Mouse (Mus musculus): ENCODE measurements at regions not wholly inside any gene's neighbourhood (a gene's known extent, or its start where the extent isn't known, plus 50 kb on each side); places are given as distances from the start of the nearest gene placed in this dataset.

- H3K4me2 ChIP-seq (replicated peaks), result no peak overlapping the region
- no peaks in the 10 kb centered on the region for H3K36me3 ChIP-seq
- no peaks in the 10 kb centered on the region for H3K27me3 ChIP-seq
- H3K9ac ChIP-seq, result no peak overlapping the region
- H3K9me3 ChIP-seq (replicated peaks), result no peaks in the 10 kb centered on the region
- no peak overlapping the region for H3K4me3 ChIP-seq
- no peak; the same call in 1 of the 2 replicates for ATAC-seq (ENCODE audit: low FRiP score)
- H3K27ac ChIP-seq, result no peak overlapping the region
- no peaks in the 10 kb centered on the region for H3K4me1 ChIP-seq
- 49% methylated on average over 4 of the region's 4 CpGs for WGBS
These were observed 1104.9 kb downstream of the Pcdh7 start for GRCm38 (mm10) chr5:58822704-58823103.

DNA sequence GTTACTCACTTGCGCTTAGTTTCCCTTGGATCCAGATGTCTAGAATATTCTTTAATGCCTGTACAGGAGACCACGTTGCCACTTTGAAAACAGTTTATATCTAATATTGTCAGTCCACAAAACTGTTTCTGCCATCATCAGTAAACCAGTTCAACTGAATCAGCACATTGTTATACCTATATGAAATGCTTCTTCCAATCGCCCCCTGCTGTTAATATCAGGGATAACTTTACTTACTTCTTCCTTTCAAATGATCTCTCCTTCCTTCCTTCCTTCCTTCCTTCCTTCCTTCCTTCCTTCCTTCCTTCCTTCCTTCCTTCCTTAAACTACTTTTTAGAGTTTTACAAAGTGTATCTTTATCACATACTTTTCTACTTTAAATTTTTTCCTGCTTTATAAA lies 1108.2 kb downstream of the Pcdh7 start:
- H3K4me1 ChIP-seq, result no peaks in the 10 kb centered on the region
- no peaks in the 10 kb centered on the region for H3K27me3 ChIP-seq
- no peak overlapping the region for H3K27ac ChIP-seq
- H3K9me3 ChIP-seq (replicated peaks), result no peaks in the 10 kb centered on the region
- WGBS, result 55% methylated on average over 3 of the region's 3 CpGs
- no peak overlapping the region for H3K4me3 ChIP-seq
- no peaks in the 10 kb centered on the region for H3K36me3 ChIP-seq
- ATAC-seq (ENCODE audit: low FRiP score), result no peak
- H3K9ac ChIP-seq, result no peak overlapping the region
- no peak overlapping the region for H3K4me2 ChIP-seq (replicated peaks)

DNA sequence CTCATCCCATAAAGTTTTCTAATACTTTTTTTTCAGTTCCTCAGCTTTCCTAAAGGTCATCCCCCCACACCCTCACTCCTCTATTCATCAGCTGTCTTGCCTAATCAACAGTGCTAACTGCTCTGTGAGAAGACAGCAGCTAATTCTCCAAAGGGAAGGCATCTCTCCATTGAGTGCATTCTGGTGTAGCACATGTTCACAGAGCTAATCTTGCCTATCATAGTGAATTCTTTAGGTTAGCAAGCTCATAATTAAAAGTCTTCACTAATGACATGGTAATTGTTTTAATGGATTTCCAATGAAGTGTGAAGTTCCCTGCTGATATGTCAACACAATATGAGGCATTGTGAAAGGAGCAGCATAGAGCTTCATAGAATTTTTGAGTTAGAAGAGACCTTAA lies 1129.2 kb downstream of the Pcdh7 start:
- peak; percentile 40; the same call in 1 of the 2 replicates for ATAC-seq (ENCODE audit: low FRiP score)
- Histone ChIP-seq H3K4me3 (no peak overlapping the region), H3K4me2 (replicated peaks) (no peak overlapping the region), H3K27me3 (no peaks in the 10 kb centered on the region), H3K9ac (no peak overlapping the region), H3K36me3 (no peaks in the 10 kb centered on the region), H3K9me3 (replicated peaks) (no peaks in the 10 kb centered on the region), H3K4me1 (no peaks in the 10 kb centered on the region), H3K27ac (no peak overlapping the region)

DNA sequence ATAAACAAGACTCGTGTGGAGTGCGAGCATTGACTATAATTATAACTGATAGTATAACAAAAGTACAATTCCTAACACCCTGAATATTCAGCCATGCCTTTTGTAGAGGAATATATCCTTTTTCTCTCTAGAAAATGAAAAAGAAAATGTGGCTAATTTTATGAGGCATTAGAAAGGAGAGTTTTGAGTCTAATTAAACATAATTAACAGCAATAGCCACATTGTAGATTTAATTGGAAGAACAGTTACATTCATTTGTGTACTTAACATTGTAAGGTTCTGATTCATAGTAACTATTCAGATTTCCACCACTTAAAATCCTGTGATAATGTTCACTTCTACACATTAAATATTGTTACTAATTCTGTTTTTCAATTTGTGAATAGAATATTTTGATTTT lies 1140.2 kb downstream of the Pcdh7 start:
- H3K27me3 ChIP-seq, result no peaks in the 10 kb centered on the region
- H3K9ac ChIP-seq, result no peak overlapping the region
- 97% methylated on average over 2 of the region's 2 CpGs for WGBS
- no peak overlapping the region for H3K4me3 ChIP-seq
- no peaks in the 10 kb centered on the region for H3K4me1 ChIP-seq
- H3K9me3 ChIP-seq (replicated peaks), result no peaks in the 10 kb centered on the region
- no peak overlapping the region for H3K4me2 ChIP-seq (replicated peaks)
- no peaks in the 10 kb centered on the region for H3K36me3 ChIP-seq
- H3K27ac ChIP-seq, result no peak overlapping the region
- no peak for ATAC-seq (ENCODE audit: low FRiP score)

- H3K36me3 ChIP-seq, result no peaks in the 10 kb centered on the region
- no peaks in the 10 kb centered on the region for H3K27me3 ChIP-seq
- H3K4me2 ChIP-seq (replicated peaks), result no peak overlapping the region
- no peak overlapping the region for H3K4me3 ChIP-seq
- H3K4me1 ChIP-seq, result no peaks in the 10 kb centered on the region
- no peak overlapping the region for H3K9ac ChIP-seq
- no peaks in the 10 kb centered on the region for H3K9me3 ChIP-seq (replicated peaks)
- 70% methylated on average over 3 of the region's 3 CpGs for WGBS
- no peak overlapping the region for H3K27ac ChIP-seq
- ATAC-seq (ENCODE audit: low FRiP score), result peak; percentile 78; the same call in 1 of the 2 replicates
These were observed 1175.7 kb downstream of the Pcdh7 start for GRCm38 (mm10) chr5:58893493-58893892.

DNA sequence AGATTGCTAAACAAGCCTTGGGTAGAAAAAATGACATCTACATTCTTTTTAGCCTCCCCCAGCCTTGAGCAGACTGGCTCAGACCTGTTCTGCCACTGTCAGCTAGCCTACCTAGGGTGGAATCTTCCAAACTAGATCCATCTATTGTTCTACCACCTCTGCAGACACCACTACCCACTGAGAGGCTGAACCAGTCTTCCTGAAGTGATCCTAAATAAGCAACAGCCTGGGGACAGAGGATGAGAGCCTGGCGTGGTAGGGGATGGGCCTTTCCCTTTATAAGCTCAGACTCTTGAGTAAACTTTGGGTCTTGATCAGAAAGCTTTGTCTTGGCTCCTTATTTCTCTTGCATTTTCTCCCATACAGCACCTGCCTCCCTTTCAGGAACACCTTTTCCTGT lies 1223.7 kb downstream of the Pcdh7 start:
- ATAC-seq (ENCODE audit: low FRiP score), result no peak
- H3K27me3 ChIP-seq, result no peaks in the 10 kb centered on the region
- WGBS, result 81% methylated on average over 1 of the region's 1 CpGs

GRCm38 (mm10) chr5:58975268-58975667 lies 1257.5 kb downstream of the Pcdh7 start:
- Histone ChIP-seq H3K27ac (no peak overlapping the region), H3K27me3 (no peaks in the 10 kb centered on the region), H3K4me3 (no peak overlapping the region), H3K9ac (no peak overlapping the region), H3K36me3 (no peaks in the 10 kb centered on the region), H3K9me3 (replicated peaks) (no peaks in the 10 kb centered on the region), H3K4me2 (replicated peaks) (no peak overlapping the region), H3K4me1 (no peaks in the 10 kb centered on the region)
- no peak for ATAC-seq (ENCODE audit: low FRiP score)
- WGBS, result 86% methylated on average over 2 of the region's 2 CpGs

More for the DNA sequence above, 1223.7 kb downstream of the Pcdh7 start:
- Histone ChIP-seq H3K36me3 (no peaks in the 10 kb centered on the region), H3K9ac (no peak overlapping the region), H3K27ac (no peak overlapping the region), H3K9me3 (replicated peaks) (no peaks in the 10 kb centered on the region), H3K4me1 (no peaks in the 10 kb centered on the region), H3K4me2 (replicated peaks) (no peak overlapping the region), H3K4me3 (no peak overlapping the region)

GRCm38 (mm10) chr5:58987754-58988153 lies 1270.0 kb downstream of the Pcdh7 start:
- Histone ChIP-seq H3K4me3 (no peak overlapping the region), H3K27ac (no peak overlapping the region), H3K36me3 (no peaks in the 10 kb centered on the region), H3K9ac (no peak overlapping the region), H3K4me2 (replicated peaks) (no peak overlapping the region), H3K9me3 (replicated peaks) (no peaks in the 10 kb centered on the region), H3K27me3 (no peaks in the 10 kb centered on the region), H3K4me1 (no peaks in the 10 kb centered on the region)
- no peak for ATAC-seq (ENCODE audit: low FRiP score)
- WGBS, result 91% methylated on average over 1 of the region's 1 CpGs

Data from hindbrain, embryonic 12.5 days (tissue).